Mouse (Mus musculus): ENCODE measurements around the gene Tktl2. TPM values are rescaled to one million over a fixed set of nuclear protein-coding genes. Genes with fewer than 3 reads are reported as not detected.

Gene Tktl2
- polyA plus RNA-seq, 1 experiment from 2014 or later = not detected

GRCm38 (mm10) chr8:66496998-66497577, 14.5 kb upstream of the Tktl2 start:
- no peak for ATAC-seq (replicated peaks; ENCODE audit: insufficient number of reproducible peaks, low FRiP score, low TSS enrichment, low read depth)
- Histone ChIP-seq H3K4me3 (ENCODE audit: low read depth, low read length) (no peak overlapping the region), H3K36me3 (replicated peaks; ENCODE audit: control insufficient read depth, insufficient read depth, low read depth, low read length) (no peaks in the 10 kb centered on the region), H3K4me2 (ENCODE audit: low read depth, low read length) (no peak overlapping the region), H3K9me3 (replicated peaks; ENCODE audit: control insufficient read depth, low read length) (no peaks in the 10 kb centered on the region), H3K4me1 (ENCODE audit: control insufficient read depth, insufficient read depth, low read length) (no peaks in the 10 kb centered on the region), H3K27ac (replicated peaks; ENCODE audit: low read depth, low read length) (no peak overlapping the region), H3K27me3 (ENCODE audit: control insufficient read depth, insufficient read depth, low read length) (no peaks in the 10 kb centered on the region), H3K9ac (replicated peaks; ENCODE audit: low read length) (no peak overlapping the region)
- peak; percentile 76 for DNase-seq (ENCODE audit: low spot score)
- WGBS = 40% methylated on average over 4 of the region's 4 CpGs

GRCm38 (mm10) chr8:66503381-66503780, 8.2 kb upstream of the Tktl2 start:
- ATAC-seq (replicated peaks; ENCODE audit: insufficient number of reproducible peaks, low FRiP score, low TSS enrichment, low read depth) = no peak

DNA sequence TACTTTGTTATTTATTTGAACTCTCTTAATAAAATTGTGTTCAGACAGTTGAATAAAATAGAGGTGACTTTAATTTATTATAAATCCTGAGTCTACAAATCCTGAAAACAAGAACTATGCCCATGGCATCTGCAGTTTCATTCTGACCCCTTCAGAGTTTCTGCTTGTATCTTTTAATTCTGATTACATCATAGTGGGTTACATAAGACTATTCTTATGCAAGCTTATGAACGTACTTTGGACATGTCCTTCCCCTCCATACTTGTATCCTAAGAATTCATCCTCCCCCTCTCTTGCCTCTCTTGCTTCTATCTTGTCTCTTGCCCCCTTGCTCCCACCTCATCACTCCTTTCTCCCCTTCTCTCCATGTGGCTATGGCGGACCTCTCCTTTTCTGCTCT, 7.6 kb downstream of the Tktl2 start:
- 95% methylated on average over 2 of the region's 2 CpGs for WGBS
- H3K9ac ChIP-seq (replicated peaks; ENCODE audit: low read length) = no peak overlapping the region
- no peaks in the 10 kb centered on the region for H3K9me3 ChIP-seq (replicated peaks; ENCODE audit: control insufficient read depth, low read length)
- H3K27me3 ChIP-seq (ENCODE audit: control insufficient read depth, insufficient read depth, low read length) = no peaks in the 10 kb centered on the region
- H3K36me3 ChIP-seq (replicated peaks; ENCODE audit: control insufficient read depth, insufficient read depth, low read depth, low read length) = no peaks in the 10 kb centered on the region
- no peak overlapping the region for H3K4me3 ChIP-seq (ENCODE audit: low read depth, low read length)
- no peak overlapping the region for H3K4me2 ChIP-seq (ENCODE audit: low read depth, low read length)
- no peak for DNase-seq (ENCODE audit: low spot score)
- ATAC-seq (replicated peaks; ENCODE audit: insufficient number of reproducible peaks, low FRiP score, low TSS enrichment, low read depth) = no peak
- H3K27ac ChIP-seq (replicated peaks; ENCODE audit: low read depth, low read length) = no peak overlapping the region
- no peaks in the 10 kb centered on the region for H3K4me1 ChIP-seq (ENCODE audit: control insufficient read depth, insufficient read depth, low read length)

More at GRCm38 (mm10) chr8:66503381-66503780, 8.2 kb upstream of the Tktl2 start:
- H3K4me2 ChIP-seq (ENCODE audit: low read depth, low read length) = no peak overlapping the region
- no peaks in the 10 kb centered on the region for H3K4me1 ChIP-seq (ENCODE audit: control insufficient read depth, insufficient read depth, low read length)
- DNase-seq (ENCODE audit: low spot score) = no peak
- 77% methylated on average over 2 of the region's 2 CpGs for WGBS
- H3K27me3 ChIP-seq (ENCODE audit: control insufficient read depth, insufficient read depth, low read length) = no peaks in the 10 kb centered on the region
- H3K4me3 ChIP-seq (ENCODE audit: low read depth, low read length) = no peak overlapping the region
- no peak overlapping the region for H3K9ac ChIP-seq (replicated peaks; ENCODE audit: low read length)
- no peaks in the 10 kb centered on the region for H3K36me3 ChIP-seq (replicated peaks; ENCODE audit: control insufficient read depth, insufficient read depth, low read depth, low read length)
- no peak overlapping the region for H3K27ac ChIP-seq (replicated peaks; ENCODE audit: low read depth, low read length)
- H3K9me3 ChIP-seq (replicated peaks; ENCODE audit: control insufficient read depth, low read length) = no peaks in the 10 kb centered on the region

DNA sequence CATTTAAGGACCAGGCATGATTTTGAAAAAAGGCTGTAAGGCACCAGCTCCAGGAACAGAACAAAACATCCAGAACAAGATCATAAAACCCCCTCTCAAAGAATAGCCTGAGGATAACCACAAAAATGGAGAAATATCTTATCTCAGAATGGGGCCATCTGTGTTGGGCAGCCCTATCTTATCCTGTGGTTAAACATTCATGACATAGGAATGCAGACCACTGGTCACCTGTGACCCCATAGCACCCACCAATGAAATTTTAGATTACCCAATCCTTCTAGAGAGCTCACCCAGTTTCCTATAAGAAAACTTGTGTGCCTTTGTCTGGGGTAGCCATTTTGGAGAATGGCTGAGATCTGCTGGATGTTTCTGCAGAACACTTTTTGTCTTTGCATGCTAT, 9.0 kb downstream of the Tktl2 start:
- Histone ChIP-seq H3K27ac (replicated peaks; ENCODE audit: low read depth, low read length) (no peak overlapping the region), H3K9ac (replicated peaks; ENCODE audit: low read length) (no peak overlapping the region), H3K4me3 (ENCODE audit: low read depth, low read length) (no peak overlapping the region), H3K4me1 (ENCODE audit: control insufficient read depth, insufficient read depth, low read length) (no peaks in the 10 kb centered on the region), H3K4me2 (ENCODE audit: low read depth, low read length) (no peak overlapping the region), H3K9me3 (replicated peaks; ENCODE audit: control insufficient read depth, low read length) (no peaks in the 10 kb centered on the region), H3K36me3 (replicated peaks; ENCODE audit: control insufficient read depth, insufficient read depth, low read depth, low read length) (no peaks in the 10 kb centered on the region), H3K27me3 (ENCODE audit: control insufficient read depth, insufficient read depth, low read length) (no peaks in the 10 kb centered on the region)
- ATAC-seq (replicated peaks; ENCODE audit: insufficient number of reproducible peaks, low FRiP score, low TSS enrichment, low read depth) (no peak), DNase-seq (ENCODE audit: low spot score) (no peak)

GRCm38 (mm10) chr8:66550092-66550491, 38.5 kb downstream of the Tktl2 start:
- Histone ChIP-seq H3K27me3 (ENCODE audit: control insufficient read depth, insufficient read depth, low read length) (no peaks in the 10 kb centered on the region), H3K9me3 (replicated peaks; ENCODE audit: control insufficient read depth, low read length) (no peaks in the 10 kb centered on the region), H3K36me3 (replicated peaks; ENCODE audit: control insufficient read depth, insufficient read depth, low read depth, low read length) (no peaks in the 10 kb centered on the region), H3K4me2 (ENCODE audit: low read depth, low read length) (no peak overlapping the region), H3K4me1 (ENCODE audit: control insufficient read depth, insufficient read depth, low read length) (no peaks in the 10 kb centered on the region), H3K27ac (replicated peaks; ENCODE audit: low read depth, low read length) (no peak overlapping the region), H3K9ac (replicated peaks; ENCODE audit: low read length) (no peak overlapping the region), H3K4me3 (ENCODE audit: low read depth, low read length) (no peak overlapping the region)
- WGBS = 20% methylated on average over 7 of the region's 7 CpGs
- DNase-seq (ENCODE audit: low spot score) (peak; percentile 12), ATAC-seq (replicated peaks; ENCODE audit: insufficient number of reproducible peaks, low FRiP score, low TSS enrichment, low read depth) (no peak)

Other genes with a start within 250 kb of the Tktl2 start
- gene Tma16, start 25.2 kb upstream of the Tktl2 start, polyA plus RNA-seq (2014; fragmentation: Nextera tagmentation; extraction: Ambion mirVana) = 16.3 and 17.3 TPM in 2 replicates
- gene Npy5r, start 176.4 kb downstream of the Tktl2 start, polyA plus RNA-seq (2014; fragmentation: Nextera tagmentation; extraction: Ambion mirVana) = not detected in 2 replicates
- 0.77 and 1.8 TPM in 2 replicates for gene Npy1r, start 185.4 kb downstream of the Tktl2 start, polyA plus RNA-seq (2014; fragmentation: Nextera tagmentation; extraction: Ambion mirVana)

Measured in embryonic facial prominence, embryonic 11.5 days (tissue).